Mouse (Mus musculus) heart, embryonic 14.5 days (tissue): ENCODE measurements around the gene Myh4. TPM values are rescaled to one million over a fixed set of nuclear protein-coding genes. Genes with fewer than 3 reads are reported as not detected.

ENCODE experiments used
- ATAC-seq: fragments of 200-750 bp; cut with Nextera tagmentation; 2 replicates; pipeline ENCODE4 v1.8.0; 2017; ENCODE audit warnings: low read depth, moderate TSS enrichment; ENCODE audit not compliant: insufficient number of reproducible peaks, insufficient read depth, low FRiP score
- H3K27ac ChIP-seq, 2 experiments: fragments of 200-500 bp in 1 of 2; fragments of 300-500 bp in 1 of 2; sonication (generic) in 1 of 2; replicated peaks in 1 of 2; 2 replicates each; pipeline ENCODE4 v1.5.1; 2012 to 2014; ENCODE audit warnings: low read depth in 2 of 2, low read length in 2 of 2, control low read depth in 1 of 2, mild to moderate bottlenecking in 1 of 2, mixed read lengths in 1 of 2; ENCODE audit not compliant: control insufficient read depth in 1 of 2, insufficient read depth in 1 of 2
- H3K27me3 ChIP-seq: fragments of 300-500 bp; sonication (generic); 2 replicates; pipeline ENCODE4 v1.6.1; 2014; ENCODE audit warnings: mild to moderate bottlenecking, low read length, control low read depth; ENCODE audit not compliant: control insufficient read depth, insufficient read depth
- H3K36me3 ChIP-seq: fragments of 300-500 bp; sonication (generic); 2 replicates; pipeline ENCODE4 v1.6.1; 2014; ENCODE audit warnings: mild to moderate bottlenecking, control low read depth, low read length, mixed read lengths; ENCODE audit not compliant: control insufficient read depth, insufficient read depth
- H3K4me1 ChIP-seq, 2 experiments: fragments of 200-500 bp in 1 of 2; fragments of 300-500 bp in 1 of 2; sonication (generic) in 1 of 2; 2 replicates each; pipeline ENCODE4 v1.6.1; 2012 to 2014; ENCODE audit warnings: low read length in 2 of 2, control low read depth in 1 of 2, mixed read lengths in 1 of 2; ENCODE audit not compliant: control insufficient read depth in 2 of 2, insufficient read depth in 2 of 2
- H3K4me2 ChIP-seq: fragments of 300-500 bp; sonication (generic); 2 replicates; pipeline ENCODE4 v1.6.1; 2014; ENCODE audit warnings: mild to moderate bottlenecking, low read length
- H3K4me3 ChIP-seq, 2 experiments: fragments of 200-500 bp in 1 of 2; fragments of 300-500 bp in 1 of 2; sonication (generic) in 1 of 2; 2 replicates each; pipeline ENCODE4 v1.5.1; 2012 to 2014; ENCODE audit warnings: low read length in 2 of 2, mild to moderate bottlenecking in 2 of 2, control low read depth in 1 of 2, low read depth in 1 of 2, moderate library complexity in 1 of 2; ENCODE audit not compliant: control insufficient read depth in 1 of 2, insufficient read depth in 1 of 2
- H3K9ac ChIP-seq: fragments of 300-500 bp; sonication (generic); 2 replicates; pipeline ENCODE4 v1.6.1; 2014; ENCODE audit warnings: mild to moderate bottlenecking, low read length
- H3K9me3 ChIP-seq: fragments of 300-500 bp; sonication (generic); 2 replicates; pipeline ENCODE4 v1.6.1; 2016; ENCODE audit warnings: low read length, control low read depth; ENCODE audit not compliant: control insufficient read depth
- WGBS: fragments of 180-500 bp; shearing (Covaris S2); extraction: QIAGEN DNeasy Blood & Tissue Kit; methylation state at CpG from one replicate; pipeline ENCODE4 v1.1.7; 2014; 5-methylcytosine and 5-hydroxymethylcytosine counted together
- polyA plus RNA-seq: library from polyadenylated mRNA; unstranded; fragments of >200 nt; fragmentation: Nextera tagmentation; extraction: Ambion mirVana; gene quantifications from 2 replicates; pipeline ENCODE4 v1.2.1, GENCODE M21; 2014

Myh4 gene
- not detected in 2 replicates for polyA plus RNA-seq

DNA sequence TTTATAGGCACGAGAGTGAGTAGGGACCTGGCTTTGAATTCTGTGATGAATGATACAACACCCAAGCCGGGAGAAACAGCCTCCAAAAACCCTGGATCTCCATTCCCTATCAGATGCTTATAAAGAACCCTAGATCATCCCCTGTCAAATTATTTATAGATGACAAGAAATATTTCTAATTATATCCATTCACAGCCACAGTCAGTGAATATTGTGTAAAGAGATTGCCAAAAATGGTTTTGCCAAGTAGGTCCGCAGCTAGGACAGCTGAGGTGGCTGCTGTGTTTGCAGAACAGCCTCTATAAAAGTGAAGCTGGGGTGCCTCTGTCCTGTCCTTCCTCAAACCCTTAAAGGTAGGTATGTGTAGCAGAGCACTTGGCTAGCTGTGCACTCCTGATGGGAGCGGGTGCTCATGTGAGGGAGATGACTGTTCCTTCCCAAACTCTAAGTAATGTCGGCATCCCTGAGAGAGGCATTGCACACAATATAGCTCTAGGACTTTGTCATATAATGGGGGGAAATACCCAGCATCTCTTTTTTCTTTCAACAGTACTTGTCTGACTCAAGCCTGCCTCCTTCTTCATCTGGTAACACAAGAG lies at the start of gene Myh4:
Myh4 (plus strand) TSS at position 549 of the 599 bp plus-strand sequence.
- no peak for ATAC-seq
- no peak within 1 kb of the TSS for H3K9ac ChIP-seq

DNA sequence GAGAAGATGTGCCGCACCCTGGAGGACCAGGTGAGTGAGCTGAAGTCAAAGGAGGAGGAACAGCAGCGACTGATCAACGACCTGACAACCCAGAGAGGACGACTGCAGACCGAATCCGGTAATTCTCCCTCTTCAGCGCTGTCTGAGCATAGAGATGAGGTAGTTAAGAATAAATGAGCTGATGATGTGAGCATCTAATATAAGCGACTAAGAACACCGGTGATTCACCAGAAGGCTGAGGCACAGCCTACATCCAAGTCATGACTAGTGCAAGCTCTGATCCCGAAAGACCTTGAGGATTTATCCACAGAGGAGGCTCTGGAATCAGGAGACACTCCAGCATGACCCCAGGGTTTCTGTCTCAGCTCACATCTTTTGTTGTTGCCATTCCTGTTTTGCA lies 47.5 kb upstream of the Myh4 start:
- Histone ChIP-seq H3K9me3 (no peaks in the 10 kb centered on the region), H3K27me3 (no peaks in the 10 kb centered on the region), H3K36me3 (no peaks in the 10 kb centered on the region), H3K9ac (no peak overlapping the region), H3K4me1 (no peaks in the 10 kb centered on the region), H3K27ac (no peak overlapping the region), H3K4me3 (no peak overlapping the region), H3K4me2 (no peak overlapping the region)
- ATAC-seq: no peak
- 68% methylated on average over 10 of the region's 10 CpGs for WGBS

More for the DNA sequence above, at the start of gene Myh4:
- no peaks in the 10 kb centered on the region for H3K9me3 ChIP-seq
- no peak within 1 kb of the TSS for H3K27ac ChIP-seq
- no peaks in the 10 kb centered on the region for H3K4me1 ChIP-seq
- WGBS: 78% methylated on average over 5 of the region's 5 CpGs
- H3K4me3 ChIP-seq: no peak within 1 kb of the TSS
- H3K27me3 ChIP-seq: no peaks in the 10 kb centered on the region
- H3K4me2 ChIP-seq: no peak within 1 kb of the TSS
- no peaks in the 10 kb centered on the region for H3K36me3 ChIP-seq

DNA sequence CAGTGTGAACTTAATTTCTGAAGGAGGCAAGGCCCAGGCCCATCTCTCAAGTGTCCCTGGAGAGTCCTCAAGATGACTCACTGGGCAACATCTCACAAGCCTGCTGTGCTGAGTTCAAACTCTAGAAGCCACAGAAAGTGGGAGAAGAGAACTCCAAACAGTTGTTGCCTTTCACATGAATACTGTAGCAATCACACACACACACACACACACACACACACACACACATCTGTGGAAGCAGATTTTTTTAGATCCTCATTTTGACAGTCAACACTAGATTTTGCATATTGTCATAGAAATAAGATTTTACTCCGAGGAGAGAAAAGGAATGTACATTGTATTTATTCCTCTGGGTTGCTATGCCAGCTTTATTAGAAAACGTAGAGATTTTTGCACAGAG lies 47.0 kb upstream of the Myh4 start:
- Histone ChIP-seq H3K27ac (no peak overlapping the region), H3K9me3 (no peaks in the 10 kb centered on the region), H3K9ac (no peak overlapping the region), H3K4me1 (no peaks in the 10 kb centered on the region), H3K36me3 (no peaks in the 10 kb centered on the region), H3K4me3 (no peak overlapping the region), H3K4me2 (no peak overlapping the region), H3K27me3 (no peaks in the 10 kb centered on the region)
- no peak for ATAC-seq
- WGBS: 84% methylated on average over 2 of the region's 2 CpGs

DNA sequence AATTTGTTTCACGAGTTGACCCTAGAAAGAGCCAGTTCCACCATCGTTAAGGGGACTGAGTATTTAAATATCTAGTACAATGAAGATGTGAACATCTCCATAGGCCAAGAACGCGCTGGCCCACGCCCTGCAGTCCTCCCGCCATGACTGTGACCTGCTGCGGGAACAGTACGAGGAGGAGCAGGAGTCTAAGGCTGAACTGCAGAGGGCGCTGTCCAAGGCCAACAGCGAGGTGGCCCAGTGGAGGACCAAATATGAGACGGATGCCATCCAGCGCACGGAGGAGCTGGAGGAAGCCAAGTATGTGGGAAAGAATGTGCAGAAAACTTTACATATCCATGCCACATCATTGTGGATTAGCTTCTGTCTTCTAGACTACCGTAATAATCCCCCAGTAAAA lies 46.3 kb upstream of the Myh4 start:
- whole genome bisulfite sequencing: 88% methylated on average over 14 of the region's 14 CpGs
- no peak overlapping the region for H3K27ac ChIP-seq
- no peak overlapping the region for H3K9ac ChIP-seq

DNA sequence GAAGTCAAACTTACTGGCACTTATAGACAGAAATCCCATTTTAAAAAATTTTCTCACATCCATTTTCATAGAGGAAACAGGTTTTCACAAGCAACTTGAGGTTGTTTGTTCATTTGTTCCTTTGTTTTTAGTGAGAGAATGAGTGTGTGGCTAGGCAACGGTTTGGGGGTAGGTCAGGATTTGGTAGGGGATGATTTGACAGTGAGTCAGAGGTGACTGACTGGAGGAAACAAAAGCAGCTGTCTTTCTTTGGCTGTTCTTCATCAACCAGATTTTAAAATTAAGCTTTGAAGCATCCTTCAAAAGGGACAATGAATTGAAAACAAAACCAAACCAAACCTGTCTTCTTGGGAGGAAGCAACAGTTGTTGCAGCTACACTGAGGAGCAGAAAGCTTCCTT lies 38.5 kb upstream of the Myh4 start:
- H3K4me3 ChIP-seq: no peak overlapping the region
- no peak overlapping the region for H3K4me2 ChIP-seq
- H3K9ac ChIP-seq: no peak overlapping the region
- no peak for ATAC-seq
- H3K4me1 ChIP-seq: no peaks in the 10 kb centered on the region; a peak in 1 of 4 replicates
- no peaks in the 10 kb centered on the region for H3K27me3 ChIP-seq
- H3K9me3 ChIP-seq: no peaks in the 10 kb centered on the region
- no peaks in the 10 kb centered on the region for H3K36me3 ChIP-seq
- WGBS: 29% methylated on average over 1 of the region's 1 CpGs
- no peak overlapping the region for H3K27ac ChIP-seq

More for the DNA sequence above, 46.3 kb upstream of the Myh4 start:
- Histone ChIP-seq H3K36me3 (no peaks in the 10 kb centered on the region), H3K27me3 (no peaks in the 10 kb centered on the region), H3K4me1 (no peaks in the 10 kb centered on the region), H3K4me3 (no peak overlapping the region), H3K4me2 (no peak overlapping the region), H3K9me3 (no peaks in the 10 kb centered on the region)
- ATAC-seq: no peak

DNA sequence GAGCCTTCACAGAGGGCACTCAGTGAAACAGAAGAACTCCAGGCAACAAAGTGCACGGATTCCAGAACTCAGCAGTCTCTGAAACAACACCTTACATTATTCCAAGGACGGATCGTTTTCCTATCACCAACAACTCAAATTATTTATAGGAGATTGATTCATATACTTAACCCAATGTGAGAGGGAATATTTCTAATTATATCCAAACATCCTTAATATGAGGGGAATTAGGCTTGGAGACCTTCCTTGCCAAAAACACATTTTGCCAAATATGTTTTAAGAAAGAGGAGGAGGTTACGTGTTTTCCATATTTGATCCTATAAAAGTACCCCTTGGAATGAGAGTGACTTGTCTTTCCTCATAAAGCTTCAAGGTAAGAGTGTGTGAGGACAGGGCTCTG lies 38.1 kb upstream of the Myh4 start, which contains the start of gene Myh1:
Myh1 (plus strand) TSS at position 301 of the 400 bp plus-strand sequence.
- Histone ChIP-seq H3K4me3 (no peak within 1 kb of the TSS), H3K27me3 (no peaks in the 10 kb centered on the region), H3K9me3 (no peaks in the 10 kb centered on the region), H3K4me1 (no peaks in the 10 kb centered on the region; a peak in 1 of 4 replicates), H3K27ac (no peak within 1 kb of the TSS), H3K9ac (no peak within 1 kb of the TSS), H3K36me3 (no peaks in the 10 kb centered on the region), H3K4me2 (no peak within 1 kb of the TSS)
- no peak for ATAC-seq
- WGBS: 66% methylated on average over 4 of the region's 4 CpGs

DNA sequence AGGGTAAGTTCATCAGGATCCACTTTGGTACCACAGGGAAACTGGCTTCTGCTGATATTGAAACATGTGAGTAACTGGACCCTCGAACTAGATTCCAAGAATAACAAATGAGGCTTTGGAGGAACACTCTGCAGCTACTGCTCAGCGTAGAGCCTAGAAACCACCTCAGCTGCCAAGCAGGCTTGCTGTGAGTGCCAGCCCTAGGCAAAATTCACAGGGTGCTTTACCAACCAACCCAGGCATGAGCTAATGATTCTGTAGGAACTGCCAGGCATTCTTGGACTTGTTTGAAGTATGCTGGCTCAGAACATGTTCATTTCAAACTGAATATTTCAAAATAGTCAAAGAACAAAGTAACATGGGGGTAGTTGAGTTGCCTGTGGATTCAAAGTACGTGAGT lies 33.1 kb upstream of the Myh4 start:
- Histone ChIP-seq H3K27me3 (no peaks in the 10 kb centered on the region), H3K9me3 (no peaks in the 10 kb centered on the region), H3K4me2 (no peak overlapping the region), H3K36me3 (no peaks in the 10 kb centered on the region), H3K4me1 (no peaks in the 10 kb centered on the region; a peak in 1 of 4 replicates), H3K4me3 (no peak overlapping the region), H3K9ac (no peak overlapping the region), H3K27ac (no peak overlapping the region)
- no peak for ATAC-seq
- WGBS: 79% methylated on average over 3 of the region's 3 CpGs

DNA sequence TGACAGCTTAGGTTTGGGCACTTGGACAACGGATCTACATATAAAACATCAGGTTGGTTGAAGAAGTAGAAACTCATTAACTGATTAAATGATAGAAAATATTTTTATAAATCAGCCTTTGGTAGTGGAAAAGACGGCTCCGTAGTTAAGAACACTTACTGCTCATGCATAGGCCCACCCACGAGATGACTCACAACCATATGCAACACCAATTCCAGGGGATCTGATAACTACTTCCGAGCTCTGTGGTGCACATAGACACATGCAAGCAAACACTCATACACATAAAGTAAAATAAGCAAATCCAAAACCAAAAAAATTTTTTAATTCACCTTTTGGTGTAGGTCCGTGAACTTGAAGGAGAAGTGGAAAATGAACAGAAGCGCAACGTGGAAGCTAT lies 16.0 kb upstream of the Myh4 start:
- WGBS: 86% methylated on average over 8 of the region's 8 CpGs
- no peaks in the 10 kb centered on the region for H3K4me1 ChIP-seq
- no peak overlapping the region for H3K4me3 ChIP-seq
- H3K36me3 ChIP-seq: no peaks in the 10 kb centered on the region
- ATAC-seq: no peak
- H3K9ac ChIP-seq: no peak overlapping the region
- H3K4me2 ChIP-seq: no peak overlapping the region
- no peaks in the 10 kb centered on the region for H3K27me3 ChIP-seq
- H3K27ac ChIP-seq: no peak overlapping the region
- no peaks in the 10 kb centered on the region for H3K9me3 ChIP-seq
